Mouse (Mus musculus) lung, postnatal 0 days (tissue): ENCODE results near the gene Snta1. TPM values are rescaled to one million over a fixed set of nuclear protein-coding genes. Genes with fewer than 3 reads are reported as not detected.

ENCODE experiments used
- ATAC-seq: fragments of 200-750 bp; cut with Nextera tagmentation; 2 replicates; pipeline ENCODE4 v1.8.0; 2017; ENCODE audit warnings: moderate library complexity
- DNase-seq: peaks from one replicate; pipeline ENCODE4 v3.0.0-alpha.2; 2016; ENCODE audit warnings: low spot score
- H3K27ac ChIP-seq: fragments of 300-500 bp; sonication (generic); 2 replicates; pipeline ENCODE4 v1.5.1; 2014; ENCODE audit warnings: antibody characterized with exemption, mild to moderate bottlenecking, low read length, mixed read lengths
- H3K27me3 ChIP-seq: fragments of 300-500 bp; sonication (generic); replicated peaks from 2 replicates; pipeline ENCODE4 v1.6.1; 2014; ENCODE audit warnings: low read length, mixed read lengths; ENCODE audit not compliant: insufficient read depth
- H3K36me3 ChIP-seq: fragments of 300-500 bp; sonication (generic); 2 replicates; pipeline ENCODE4 v1.6.1; 2014; ENCODE audit warnings: low read length, mixed read lengths; ENCODE audit not compliant: insufficient read depth
- H3K4me1 ChIP-seq: fragments of 300-500 bp; sonication (generic); 2 replicates; pipeline ENCODE4 v1.6.1; 2014; ENCODE audit warnings: antibody characterized with exemption, low read depth, low read length, mixed read lengths; ENCODE audit not compliant: insufficient read depth
- H3K4me2 ChIP-seq: fragments of 300-500 bp; sonication (generic); replicated peaks from 2 replicates; pipeline ENCODE4 v1.6.1; 2014; ENCODE audit warnings: low read depth, mild to moderate bottlenecking, low read length, moderate library complexity, mixed read lengths
- H3K4me3 ChIP-seq: fragments of 300-500 bp; sonication (generic); 2 replicates; pipeline ENCODE4 v1.5.1; 2014; ENCODE audit warnings: low read depth, low read length
- H3K9ac ChIP-seq: fragments of 300-500 bp; sonication (generic); replicated peaks from 2 replicates; pipeline ENCODE4 v1.6.1; 2014; ENCODE audit warnings: low read depth, mild to moderate bottlenecking
- H3K9me3 ChIP-seq: fragments of 300-500 bp; sonication (generic); 2 replicates; pipeline ENCODE4 v1.6.1; 2016; ENCODE audit warnings: low read length, mixed read lengths
- CTCF ChIP-seq: IDR thresholded peaks from 2 replicates; pipeline ENCODE4 v1.5.1; 2016; ENCODE audit warnings: antibody characterized with exemption, mild to moderate bottlenecking
- EP300 ChIP-seq: IDR thresholded peaks from 2 replicates; pipeline ENCODE4 v1.6.1; 2016; ENCODE audit warnings: antibody characterized with exemption, mild to moderate bottlenecking, control low read depth
- WGBS: fragments of 180-500 bp; shearing (Covaris S2); extraction: QIAGEN DNeasy Blood & Tissue Kit; methylation state at CpG from one replicate; pipeline ENCODE4 v1.1.7; 2014; 5-methylcytosine and 5-hydroxymethylcytosine counted together
- polyA plus RNA-seq: library from polyadenylated mRNA; unstranded; fragments of >200 nt; fragmentation: Nextera tagmentation; extraction: Ambion mirVana; gene quantifications from 2 replicates; pipeline ENCODE4 v1.2.1, GENCODE M21; 2015

The Snta1 gene
- polyA plus RNA-seq, 1 experiment from 2014 or later: 8.0 TPM

GRCm38 (mm10) chr2:154433391-154433790 lies 25.5 kb upstream of the Snta1 start:
- no peaks in the 10 kb centered on the region for H3K4me1 ChIP-seq
- H3K4me3 ChIP-seq: no peak overlapping the region
- no peak overlapping the region for H3K27ac ChIP-seq
- no peaks in the 10 kb centered on the region for H3K36me3 ChIP-seq
- no peaks in the 10 kb centered on the region for H3K27me3 ChIP-seq
- DNase-seq: no peak
- no peaks in the 10 kb centered on the region for H3K9me3 ChIP-seq
- H3K4me2 ChIP-seq: no peak overlapping the region
- no peak for ATAC-seq
- no peak overlapping the region for H3K9ac ChIP-seq
- TF ChIP-seq EP300: no peak
- no peak for TF ChIP-seq CTCF
- 66% methylated on average over 3 of the region's 3 CpGs for WGBS

- no peak for TF ChIP-seq EP300
- TF ChIP-seq CTCF: no peak
- Histone ChIP-seq H3K9ac (no peak overlapping the region), H3K4me1 (no peaks in the 10 kb centered on the region), H3K4me3 (no peak overlapping the region), H3K27me3 (no peaks in the 10 kb centered on the region), H3K27ac (no peak overlapping the region), H3K36me3 (no peaks in the 10 kb centered on the region), H3K4me2 (no peak overlapping the region), H3K9me3 (no peaks in the 10 kb centered on the region)
- no peak for ATAC-seq
- no peak for DNase-seq
- 66% methylated on average over 2 of the region's 2 CpGs for WGBS
Measured at GRCm38 (mm10) chr2:154432696-154433095, 24.8 kb upstream of the Snta1 start.

GRCm38 (mm10) chr2:154430566-154430965 lies 22.7 kb upstream of the Snta1 start:
- 96% methylated on average over 2 of the region's 2 CpGs for whole genome bisulfite sequencing
- Histone ChIP-seq H3K9me3 (no peaks in the 10 kb centered on the region), H3K36me3 (no peaks in the 10 kb centered on the region), H3K4me3 (no peak overlapping the region), H3K27me3 (no peaks in the 10 kb centered on the region), H3K9ac (no peak overlapping the region), H3K4me2 (no peak overlapping the region), H3K4me1 (no peaks in the 10 kb centered on the region), H3K27ac (no peak overlapping the region)
- ATAC-seq (no peak), DNase-seq (no peak)
- no peak for TF ChIP-seq EP300
- no peak for TF ChIP-seq CTCF

GRCm38 (mm10) chr2:154427853-154428360 lies 20.0 kb upstream of the Snta1 start:
- H3K4me2 ChIP-seq: peak overlapping the region; percentile 42
- WGBS: 13% methylated on average over 17 of the region's 17 CpGs
- no peaks in the 10 kb centered on the region for H3K27me3 ChIP-seq
- no peaks in the 10 kb centered on the region for H3K9me3 ChIP-seq
- DNase-seq (peak; percentile 81), ATAC-seq (peak; percentile 93)
- no peak overlapping the region for H3K9ac ChIP-seq
- no peaks in the 10 kb centered on the region for H3K4me1 ChIP-seq
- H3K27ac ChIP-seq: peak overlapping the region; percentile 85
- H3K4me3 ChIP-seq: no peak overlapping the region
- no peaks in the 10 kb centered on the region for H3K36me3 ChIP-seq
- TF ChIP-seq CTCF (no peak), EP300 (peak; percentile 38; the same call in 1 of the 2 replicates)

- Histone ChIP-seq H3K27me3 (no peaks in the 10 kb centered on the region), H3K27ac (peak overlapping the region; percentile 85), H3K9me3 (no peaks in the 10 kb centered on the region), H3K36me3 (no peaks in the 10 kb centered on the region), H3K4me2 (peak overlapping the region; percentile 80), H3K4me1 (no peaks in the 10 kb centered on the region), H3K4me3 (peak overlapping the region; percentile 41), H3K9ac (peak overlapping the region; percentile 46)
- ATAC-seq (peak; percentile 55), DNase-seq (peak; percentile 39)
- TF ChIP-seq EP300 (no peak), CTCF (no peak)
- 38% methylated on average over 11 of the region's 11 CpGs for WGBS
Measured at GRCm38 (mm10) chr2:154426905-154427852, 19.3 kb upstream of the Snta1 start.

- H3K27me3 ChIP-seq: no peaks in the 10 kb centered on the region
- H3K4me3 ChIP-seq: peak overlapping the region; percentile 41
- ATAC-seq: 0 out of 2 replicates have a peak, but pooled peaks have one; percentile 15
- no peaks in the 10 kb centered on the region for H3K9me3 ChIP-seq
- H3K4me2 ChIP-seq: peak overlapping the region; percentile 80
- no peaks in the 10 kb centered on the region for H3K36me3 ChIP-seq
- H3K4me1 ChIP-seq: no peaks in the 10 kb centered on the region
- H3K27ac ChIP-seq: peak overlapping the region; percentile 85
- TF ChIP-seq CTCF: no peak
- TF ChIP-seq EP300: no peak
- DNase-seq: peak; percentile 32
- H3K9ac ChIP-seq: peak overlapping the region; percentile 46
- 8% methylated on average over 24 of the region's 25 CpGs for WGBS
Measured at GRCm38 (mm10) chr2:154426188-154426904, 18.4 kb upstream of the Snta1 start.
